Mouse (Mus musculus) urinary bladder, postnatal 36 days (tissue): ENCODE data around the gene Galnt15.
"Not testable (repeated sequence)": the region's sequence is repeated elsewhere in the genome, so short reads cannot be mapped to it uniquely, and the experiment has no call there.

ENCODE experiments used
- DNase-seq, 2 experiments: peaks; one replicate each; pipeline ENCODE4 v3.0.0; 2022; ENCODE audit warnings: low spot score in 2 of 2, mixed read lengths in 1 of 2

The Galnt15 gene

DNA sequence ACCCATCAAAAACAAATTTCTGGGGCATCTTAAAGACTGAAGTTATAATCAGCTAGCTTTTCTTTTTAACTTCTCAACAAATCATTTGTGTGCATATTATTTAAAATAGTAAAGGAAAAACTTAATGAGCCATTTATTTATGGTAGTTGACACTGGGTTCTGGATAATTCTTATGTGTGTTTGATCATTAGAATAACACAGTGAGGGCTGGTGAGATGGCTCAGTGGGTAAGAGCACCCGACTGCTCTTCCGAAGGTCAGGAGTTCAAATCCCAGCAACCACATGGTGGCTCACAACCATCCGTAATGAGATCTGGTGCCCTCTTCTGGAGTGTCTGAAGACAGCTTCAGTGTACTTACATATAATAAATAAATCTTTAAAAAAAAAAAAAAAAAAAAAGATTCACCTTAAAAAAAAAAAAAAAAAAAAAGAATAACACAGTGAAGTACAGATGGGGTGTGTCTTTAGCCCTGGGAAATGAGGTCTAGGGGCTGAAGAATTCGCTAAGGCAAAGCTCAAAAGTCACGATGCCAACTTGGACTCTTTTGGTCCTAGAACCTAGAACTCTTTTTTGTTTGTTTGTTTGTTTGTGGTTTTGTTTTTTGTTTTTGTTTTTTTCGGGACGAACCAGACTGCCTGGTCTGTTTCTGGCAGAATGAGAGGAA is 58.9 kb downstream of the Galnt15 start:
- not testable (repeated sequence) for DNase-seq

DNA sequence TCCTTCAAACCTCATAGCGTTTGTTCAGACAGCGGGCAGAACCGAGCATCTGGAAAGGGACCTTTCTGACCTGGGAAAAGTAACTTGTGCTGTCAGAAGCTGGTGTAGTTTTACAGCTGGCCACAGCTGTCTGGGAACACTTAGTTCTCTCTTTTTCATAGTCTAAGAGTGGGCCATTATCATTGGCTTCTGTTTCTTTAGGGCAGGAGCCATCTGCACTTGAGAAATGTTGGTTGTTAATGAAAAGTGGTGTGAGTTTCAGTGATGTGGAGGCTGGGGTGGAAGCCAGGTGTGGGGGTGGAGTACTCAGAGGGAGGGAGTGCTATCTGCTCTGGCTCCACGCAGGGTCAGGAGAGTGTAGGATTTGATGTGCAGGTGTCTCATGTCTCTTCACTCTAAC is 62.3 kb downstream of the Galnt15 start:
- no peak for DNase-seq

DNA sequence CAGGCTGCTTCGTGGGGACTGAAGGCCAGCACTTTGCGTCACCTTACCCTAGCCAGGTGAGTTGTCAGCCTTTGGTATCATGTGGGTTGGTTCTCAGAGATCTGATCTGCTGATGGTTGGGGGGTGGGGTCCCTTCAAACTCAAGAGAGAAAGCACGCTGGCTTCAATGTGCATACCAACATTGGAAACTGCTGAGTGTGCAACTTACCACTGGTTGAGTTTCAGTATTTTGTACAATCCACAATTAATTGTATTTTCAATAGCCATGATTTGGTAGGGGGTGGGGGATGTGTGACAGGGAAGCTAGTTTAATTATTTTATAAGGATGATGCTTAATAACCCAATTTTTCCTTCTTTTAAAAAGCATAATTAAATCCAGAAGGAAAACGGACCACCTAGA is 62.9 kb downstream of the Galnt15 start:
- DNase-seq: no peak

DNA sequence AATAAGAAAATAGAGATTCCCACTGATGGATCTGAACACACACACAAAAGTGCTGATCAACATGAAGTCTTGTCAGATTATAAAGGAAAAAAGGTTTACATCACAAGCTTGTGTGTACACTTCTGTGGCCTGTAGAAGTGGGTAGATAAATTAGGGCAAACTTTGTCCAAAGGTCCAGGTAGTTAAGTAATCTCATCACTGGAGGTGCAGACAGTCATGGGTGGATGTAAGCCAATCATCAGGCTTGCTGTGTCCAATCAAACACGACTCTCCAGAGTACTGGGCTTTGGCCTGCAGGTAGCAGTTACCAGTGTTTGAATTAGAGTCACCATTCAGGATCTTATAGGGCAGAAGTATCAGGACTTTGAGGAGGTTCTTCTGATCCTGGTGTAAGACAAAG is 64.2 kb downstream of the Galnt15 start:
- no peak for DNase-seq

DNA sequence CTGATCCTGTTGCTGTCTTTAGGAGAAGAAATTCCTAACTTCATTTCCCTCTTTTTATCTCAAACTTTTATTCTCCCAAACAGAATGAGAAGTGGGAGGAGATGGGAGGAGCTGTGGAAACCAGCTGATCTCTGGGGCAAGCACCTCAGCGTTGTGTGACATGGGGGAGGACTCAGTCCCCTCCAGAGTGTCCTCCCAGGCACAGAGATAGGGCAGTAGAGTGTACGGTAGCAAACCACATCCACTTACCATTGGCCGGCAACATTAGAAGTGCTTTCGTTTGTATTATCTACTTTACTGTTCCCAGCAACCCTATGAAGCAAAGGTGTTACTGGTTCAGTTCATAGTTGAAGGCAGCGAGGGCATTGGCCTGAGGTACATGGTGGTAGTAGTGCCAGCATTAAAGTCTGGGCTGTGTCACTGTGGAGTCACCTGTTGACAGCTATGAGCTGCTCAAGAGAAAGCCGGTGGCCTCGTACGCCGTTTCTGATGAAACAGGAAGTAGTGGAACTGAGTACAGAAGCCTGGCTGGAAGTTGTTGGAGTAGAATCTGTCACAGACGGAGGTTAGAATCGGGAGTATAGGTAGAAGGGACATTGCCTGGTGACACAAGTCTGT is 64.8 kb downstream of the Galnt15 start:
- no peak for DNase-seq

DNA sequence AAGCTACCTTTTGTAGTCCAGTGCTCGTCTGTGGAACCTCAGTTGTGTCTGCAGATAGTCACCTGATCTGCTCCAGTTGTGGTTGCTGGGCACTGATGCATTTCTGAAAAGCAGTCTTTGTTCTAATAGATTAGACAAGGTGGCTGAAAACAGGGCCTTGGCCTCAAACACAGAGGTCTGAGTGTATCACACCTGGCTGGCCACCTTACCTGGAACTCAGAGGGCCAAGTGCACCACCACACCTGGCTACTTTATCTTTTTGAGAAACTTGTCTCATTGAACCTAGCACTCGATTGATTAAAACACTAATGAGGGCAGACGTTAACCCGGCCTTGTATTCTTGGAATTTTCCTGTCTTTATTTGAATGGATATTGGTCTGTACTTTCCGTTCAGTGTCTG is 66.9 kb downstream of the Galnt15 start:
- no peak for DNase-seq

DNA sequence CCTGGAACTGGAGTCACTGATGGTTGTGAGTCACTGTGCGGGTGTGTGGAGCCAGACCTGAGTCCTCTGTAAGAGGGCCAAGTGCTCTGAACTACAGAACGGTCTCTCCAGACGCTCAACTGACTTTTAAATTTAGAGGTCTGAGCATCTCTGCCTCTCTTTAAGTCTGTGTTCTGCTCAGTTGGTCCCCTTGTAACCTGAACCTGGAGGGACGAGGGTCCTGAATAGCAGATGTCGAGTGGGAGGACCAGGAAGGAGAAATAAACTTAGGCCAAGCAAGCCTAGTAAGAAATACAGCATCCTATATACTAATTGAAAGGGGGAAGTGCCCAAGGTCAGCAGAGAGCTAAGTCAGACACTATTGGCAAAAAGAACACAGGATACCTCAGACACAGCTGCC is 68.0 kb downstream of the Galnt15 start:
- no peak for DNase-seq

DNA sequence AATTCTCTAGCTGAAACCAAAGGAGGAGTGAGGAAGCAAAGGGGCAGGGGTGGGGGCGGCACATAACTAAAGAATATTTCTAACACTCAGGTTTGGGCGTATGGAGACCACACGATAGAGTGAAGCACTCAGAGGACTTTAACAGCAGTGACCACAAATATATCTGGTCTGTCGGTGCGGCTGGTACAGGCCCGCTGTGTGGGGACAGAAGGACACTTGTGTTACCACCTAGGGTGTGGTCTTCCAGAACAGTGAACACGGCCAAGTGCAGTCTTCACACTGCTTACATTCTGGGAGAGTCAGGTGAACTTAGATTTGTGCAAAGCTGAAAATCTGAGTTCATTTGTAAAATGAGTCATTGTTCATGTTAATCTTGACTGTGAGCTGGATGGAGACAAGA is 68.9 kb downstream of the Galnt15 start:
- DNase-seq: no peak

DNA sequence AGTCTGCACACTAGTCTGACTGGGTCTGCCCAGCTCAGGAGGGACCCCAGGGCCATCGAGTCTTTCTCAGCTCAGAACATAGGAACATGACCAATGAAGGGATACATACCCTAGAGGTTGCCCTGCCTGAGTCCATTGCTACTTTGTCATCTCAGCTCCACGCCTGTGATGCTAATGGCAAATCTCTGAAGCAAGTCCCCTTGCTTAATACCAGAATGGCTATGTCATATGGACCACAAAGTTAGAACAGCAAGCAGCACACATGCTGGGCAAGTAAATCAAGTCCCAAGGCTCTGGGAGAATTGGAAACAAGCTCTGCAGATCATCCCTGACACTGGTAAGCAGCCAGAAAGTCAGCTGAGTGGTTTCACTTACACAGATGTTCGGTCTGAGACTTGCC is 70.2 kb downstream of the Galnt15 start:
- DNase-seq: no peak

DNA sequence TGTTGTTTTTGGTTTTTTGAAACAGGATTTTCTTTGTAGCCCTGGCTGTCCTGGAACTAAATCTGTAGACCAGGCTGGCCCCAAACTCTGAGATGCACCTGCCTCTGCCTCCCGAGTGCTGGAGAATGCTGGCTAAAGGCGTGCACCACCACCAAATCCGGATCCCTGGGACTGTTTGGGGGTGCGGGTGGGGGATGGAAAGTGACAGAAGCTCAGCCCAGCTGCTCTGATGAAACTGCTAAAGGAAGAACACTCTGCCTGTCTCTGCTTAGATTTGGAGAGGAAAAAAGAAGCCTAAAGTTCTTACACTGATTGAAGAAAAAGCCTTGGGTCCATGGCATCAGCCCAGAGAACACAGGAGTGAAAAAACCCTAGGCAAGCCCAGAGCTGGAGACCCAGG is 74.8 kb downstream of the Galnt15 start:
- no peak for DNase-seq

DNA sequence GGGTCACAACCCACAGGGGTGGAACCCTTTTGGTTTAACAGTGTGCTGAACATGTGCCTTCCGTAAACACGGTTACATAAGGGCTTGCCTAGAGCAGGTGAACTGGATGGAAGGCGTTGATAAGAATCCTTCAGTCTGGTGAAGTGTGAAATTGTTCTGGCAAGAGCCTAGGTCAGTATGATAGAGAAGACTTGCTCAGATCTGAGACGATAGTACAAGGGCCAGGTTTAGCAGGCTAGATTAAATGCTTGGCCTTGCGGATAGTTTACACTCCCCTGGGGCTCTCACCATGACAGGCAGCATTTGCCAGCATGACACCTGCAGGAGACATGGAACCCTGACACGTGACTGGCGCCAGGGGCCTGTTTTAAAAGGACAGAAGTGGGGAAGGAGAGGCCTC is 76.9 kb downstream of the Galnt15 start:
- no peak for DNase-seq

DNA sequence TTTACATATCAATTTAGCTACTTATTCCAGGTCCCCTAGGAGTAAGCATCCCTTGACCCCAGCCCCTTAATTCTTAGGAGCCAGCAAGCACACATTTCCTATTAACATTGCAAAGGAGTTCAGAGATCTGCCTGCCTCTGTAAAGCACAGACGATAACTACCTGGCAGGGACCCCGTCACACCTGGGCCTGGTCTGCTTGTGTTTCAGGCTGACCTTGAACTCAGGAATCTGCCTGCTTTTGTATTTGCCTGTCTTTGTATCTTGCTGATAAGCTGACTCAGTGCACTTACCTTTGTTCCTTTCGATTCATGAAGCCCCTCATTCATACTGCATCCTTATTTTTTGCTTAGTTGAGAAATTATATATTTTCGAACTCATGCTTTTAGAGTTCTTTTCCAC is 78.1 kb downstream of the Galnt15 start:
- no peak for DNase-seq
